Mouse (Mus musculus) liver, embryonic 14.5 days (tissue): ENCODE results near the gene Nrxn3. TPM values are rescaled to one million over a fixed set of nuclear protein-coding genes. Genes with fewer than 3 reads are reported as not detected.

Experiments used
- ATAC-seq: fragments of 200-750 bp; cut with Nextera tagmentation; 2 replicates; pipeline ENCODE4 v1.8.0; 2017; ENCODE audit warnings: moderate number of reproducible peaks, mild to moderate bottlenecking, moderate library complexity; ENCODE audit not compliant: insufficient read depth
- DNase-seq, 3 experiments: peaks; one replicate each; pipeline ENCODE4 v3.0.0-alpha.2; 2012 to 2013; ENCODE audit warnings: low read depth in 3 of 3, low spot score in 3 of 3
- H3K27ac ChIP-seq: fragments of 300-500 bp; sonication (generic); 2 replicates; pipeline ENCODE4 v1.5.1; 2014; ENCODE audit warnings: moderate library complexity, mild to moderate bottlenecking, control low read depth, inconsistent platforms
- H3K27me3 ChIP-seq: fragments of 300-500 bp; sonication (generic); 2 replicates; pipeline ENCODE4 v1.6.1; 2014; ENCODE audit warnings: mild to moderate bottlenecking, low read length, moderate library complexity; ENCODE audit not compliant: control insufficient read depth, insufficient read depth
- H3K36me3 ChIP-seq: fragments of 300-500 bp; sonication (generic); replicated peaks from 2 replicates; pipeline ENCODE4 v1.6.1; 2014; ENCODE audit warnings: low read depth; ENCODE audit not compliant: control insufficient read depth, insufficient read depth
- H3K4me1 ChIP-seq, 2 experiments: fragments of 200-500 bp in 1 of 2; fragments of 300-500 bp in 1 of 2; sonication (generic) in 1 of 2; replicated peaks; 2 replicates each; pipeline ENCODE4 v1.6.1; 2012 to 2014; ENCODE audit warnings: antibody characterized with exemption in 1 of 2, inconsistent platforms in 1 of 2, low read length in 1 of 2; ENCODE audit not compliant: control insufficient read depth in 2 of 2, insufficient read depth in 2 of 2
- H3K4me2 ChIP-seq: fragments of 300-500 bp; sonication (generic); 2 replicates; pipeline ENCODE4 v1.6.1; 2014; ENCODE audit warnings: low read depth, mild to moderate bottlenecking, control low read depth, moderate library complexity
- H3K4me3 ChIP-seq, 2 experiments: fragments of 200-500 bp in 1 of 2; fragments of 300-500 bp in 1 of 2; sonication (generic) in 1 of 2; 2 replicates each; pipeline ENCODE4 v1.5.1; 2012 to 2014; ENCODE audit warnings: low read depth in 2 of 2, low read length in 2 of 2, mild to moderate bottlenecking in 2 of 2, control low read depth in 1 of 2, inconsistent platforms in 1 of 2, moderate library complexity in 1 of 2; ENCODE audit not compliant: insufficient read depth in 1 of 2
- H3K9ac ChIP-seq: fragments of 300-500 bp; sonication (generic); replicated peaks from 2 replicates; pipeline ENCODE4 v1.6.1; 2014; ENCODE audit warnings: mild to moderate bottlenecking, control low read depth, moderate library complexity
- H3K9me3 ChIP-seq: fragments of 300-500 bp; sonication (generic); 2 replicates; pipeline ENCODE4 v1.6.1; 2016; ENCODE audit warnings: low read length, mixed read lengths; ENCODE audit not compliant: control insufficient read depth
- CTCF ChIP-seq: IDR thresholded peaks from 2 replicates; pipeline ENCODE4 v1.5.1; 2016; ENCODE audit warnings: antibody characterized with exemption, low read depth, control low read depth
- EP300 ChIP-seq: IDR thresholded peaks from 2 replicates; pipeline ENCODE4 v1.6.1; 2016; ENCODE audit warnings: antibody characterized with exemption, low read depth
- WGBS: fragments of 180-500 bp; shearing (Covaris S2); extraction: QIAGEN DNeasy Blood & Tissue Kit; methylation state at CpG from one replicate; pipeline ENCODE4 v1.1.7; 2014; ENCODE audit not compliant: insufficient replicate concordance; 5-methylcytosine and 5-hydroxymethylcytosine counted together
- polyA plus RNA-seq, 2 experiments: library from polyadenylated mRNA; depleted of rRNA in 1 of 2; stranded (reverse) in 1 of 2; unstranded in 1 of 2; fragments of >200 nt; fragmentation: Nextera tagmentation in 1 of 2; extraction: Ambion mirVana in 1 of 2; gene quantifications; 2 replicates each; pipeline versions ENCODE4 v1.2.1 to v1.2.3; 2012 to 2014

Nrxn3 gene
- polyA plus RNA-seq, 2 experiments, result 0.12 to 0.38 TPM

DNA sequence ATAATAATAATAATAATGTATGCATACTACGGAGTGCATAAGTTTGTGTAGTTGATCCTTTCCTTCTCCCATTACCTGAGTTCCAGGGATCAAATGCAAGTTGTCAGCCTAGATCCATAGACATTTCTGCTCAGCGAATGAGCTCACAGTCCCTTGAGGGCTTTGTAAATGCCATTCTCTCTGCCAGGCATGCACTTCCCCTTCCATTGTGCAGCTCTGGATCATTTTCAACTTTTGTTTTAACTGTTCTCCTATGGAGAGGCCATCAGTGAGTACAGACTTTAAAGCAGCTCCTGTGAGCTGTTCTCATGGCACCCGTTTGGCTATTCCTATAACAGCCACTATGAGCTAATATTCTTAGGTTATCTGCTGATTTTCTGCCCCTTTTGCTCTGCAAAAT is 536.2 kb downstream of the Nrxn3 start:
- Histone ChIP-seq H3K27ac (no peak overlapping the region), H3K27me3 (no peaks in the 10 kb centered on the region)
- 64% methylated on average over 3 of the region's 3 CpGs for WGBS

DNA sequence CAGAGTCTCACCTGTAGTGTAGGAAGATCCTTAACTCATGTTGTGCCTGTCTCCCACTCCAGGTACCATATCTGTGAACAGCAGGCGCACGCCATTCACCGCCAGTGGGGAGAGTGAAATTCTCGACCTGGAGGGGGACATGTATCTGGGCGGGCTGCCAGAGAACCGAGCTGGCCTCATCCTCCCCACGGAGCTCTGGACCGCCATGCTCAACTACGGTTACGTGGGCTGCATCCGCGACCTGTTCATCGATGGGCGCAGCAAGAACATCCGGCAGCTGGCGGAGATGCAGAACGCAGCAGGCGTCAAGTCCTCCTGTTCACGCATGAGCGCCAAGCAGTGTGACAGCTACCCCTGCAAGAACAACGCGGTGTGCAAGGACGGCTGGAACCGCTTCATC is 537.4 kb downstream of the Nrxn3 start:
- TF ChIP-seq EP300 (no peak), CTCF (no peak)
- Histone ChIP-seq H3K9me3 (no peaks in the 10 kb centered on the region), H3K4me1 (no peaks in the 10 kb centered on the region), H3K27ac (no peak overlapping the region), H3K36me3 (no peaks in the 10 kb centered on the region), H3K4me3 (no peak overlapping the region), H3K9ac (no peak overlapping the region), H3K27me3 (no peaks in the 10 kb centered on the region), H3K4me2 (no peak overlapping the region)
- WGBS, result 79% methylated on average over 24 of the region's 24 CpGs
- ATAC-seq (no peak), DNase-seq (no peak)

More for the DNA sequence above, 536.2 kb downstream of the Nrxn3 start:
- Histone ChIP-seq H3K9ac (no peak overlapping the region), H3K4me3 (no peak overlapping the region), H3K9me3 (no peaks in the 10 kb centered on the region), H3K4me2 (no peak overlapping the region), H3K4me1 (no peaks in the 10 kb centered on the region), H3K36me3 (no peaks in the 10 kb centered on the region)
- ATAC-seq (no peak), DNase-seq (no peak)
- TF ChIP-seq CTCF (no peak), EP300 (no peak)

DNA sequence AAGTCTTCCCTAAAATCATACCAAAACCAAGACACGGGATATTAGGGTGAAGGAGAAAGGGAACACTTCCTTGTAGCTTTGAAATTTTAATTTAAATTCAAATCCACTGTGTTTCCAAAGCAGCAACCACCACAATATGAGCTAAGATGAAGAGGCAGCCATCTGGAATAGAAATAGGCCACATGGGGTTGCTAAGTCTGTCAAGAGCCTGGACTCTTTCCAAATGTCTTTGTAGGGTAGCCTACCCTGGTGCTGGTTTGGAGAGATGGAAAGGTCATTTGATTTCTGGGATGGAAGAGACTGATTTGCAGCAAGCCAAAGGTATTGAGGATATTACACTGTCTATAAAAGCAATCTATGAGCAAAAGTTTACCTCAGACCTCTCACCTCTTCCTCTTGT is 539.6 kb downstream of the Nrxn3 start:
- WGBS, result 35% methylated on average over 1 of the region's 1 CpGs
- no peaks in the 10 kb centered on the region for H3K9me3 ChIP-seq
- no peak overlapping the region for H3K4me2 ChIP-seq
- DNase-seq, result no peak
- no peak overlapping the region for H3K9ac ChIP-seq
- no peak for ATAC-seq
- H3K4me3 ChIP-seq, result no peak overlapping the region
- no peaks in the 10 kb centered on the region for H3K4me1 ChIP-seq
- no peaks in the 10 kb centered on the region for H3K27me3 ChIP-seq
- H3K27ac ChIP-seq, result no peak overlapping the region
- no peak for TF ChIP-seq CTCF
- no peak for TF ChIP-seq EP300
- no peaks in the 10 kb centered on the region for H3K36me3 ChIP-seq

DNA sequence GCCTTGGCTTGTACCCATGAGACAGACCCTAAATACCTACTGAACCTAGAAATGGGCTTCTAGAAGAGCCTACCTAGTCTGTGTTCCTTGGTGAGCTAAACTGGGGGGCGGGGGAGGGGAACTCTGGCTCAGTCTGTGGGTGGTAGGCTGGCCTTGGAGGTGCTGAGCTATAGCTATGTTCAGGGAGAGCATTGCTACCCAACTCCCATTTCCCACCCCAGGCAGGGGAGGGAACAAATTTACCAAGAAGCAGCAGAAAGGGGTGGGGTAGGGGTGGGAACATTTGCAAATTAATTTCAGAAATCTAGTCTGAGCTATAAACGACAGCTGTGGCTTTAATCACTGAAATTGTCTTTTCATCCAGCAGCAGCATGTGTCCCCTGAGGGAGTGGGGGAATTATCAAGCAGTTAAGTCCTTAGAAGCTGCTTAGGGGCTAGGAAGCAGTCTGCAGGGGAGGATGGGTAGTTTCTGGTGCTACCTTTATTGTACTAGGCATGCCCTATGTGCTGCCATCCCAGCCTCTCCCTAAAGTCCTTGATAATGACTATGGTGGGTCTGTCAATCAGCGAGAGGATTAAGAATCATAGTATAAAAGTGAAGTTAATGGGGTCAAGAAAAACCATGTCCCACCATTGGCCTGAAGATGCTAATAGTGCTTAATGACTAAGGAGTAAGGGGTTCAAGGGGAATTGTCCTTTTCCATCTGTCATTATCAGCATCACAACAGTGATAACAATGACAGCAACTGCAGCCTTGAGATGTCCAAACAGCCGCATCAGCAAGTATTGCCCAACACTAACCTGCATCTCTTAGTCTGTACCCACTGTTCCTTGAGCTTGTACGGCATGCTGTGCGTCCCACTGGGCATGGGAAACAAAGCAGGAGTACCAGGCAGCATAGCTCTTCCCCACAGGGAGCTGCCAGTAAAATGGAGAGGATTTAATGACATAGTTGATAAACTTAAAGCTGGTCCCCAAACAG is 560.0 kb downstream of the Nrxn3 start:
- Histone ChIP-seq H3K4me1 (no peaks in the 10 kb centered on the region), H3K27me3 (no peaks in the 10 kb centered on the region), H3K4me3 (no peak overlapping the region), H3K27ac (no peak overlapping the region), H3K36me3 (no peaks in the 10 kb centered on the region), H3K9me3 (no peaks in the 10 kb centered on the region), H3K9ac (no peak overlapping the region), H3K4me2 (no peak overlapping the region)
- ATAC-seq (no peak), DNase-seq (no peak)
- WGBS, result 49% methylated on average over 6 of the region's 6 CpGs
- TF ChIP-seq EP300 (no peak), CTCF (no peak)

DNA sequence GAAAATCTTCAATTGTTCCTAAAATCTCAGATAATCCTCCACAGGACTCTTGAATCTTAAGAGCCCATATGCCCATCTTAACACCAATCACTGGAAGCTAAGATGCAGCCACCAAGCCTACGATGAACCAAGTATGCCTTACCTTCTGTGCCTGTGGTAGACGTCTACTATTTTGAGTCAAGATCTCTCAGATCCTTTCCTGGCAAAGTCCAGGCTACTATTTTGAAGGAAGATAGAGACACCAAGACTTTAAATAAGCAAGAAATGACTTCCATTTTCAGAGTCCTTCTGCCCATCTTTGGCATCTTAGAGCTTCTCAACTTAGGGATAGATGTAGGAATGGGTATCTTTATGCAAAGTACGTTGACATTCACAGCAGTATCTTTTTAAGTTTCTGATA is 561.7 kb downstream of the Nrxn3 start:
- DNase-seq (no peak), ATAC-seq (no peak)
- Histone ChIP-seq H3K27me3 (no peaks in the 10 kb centered on the region), H3K9me3 (no peaks in the 10 kb centered on the region), H3K4me3 (no peak overlapping the region), H3K9ac (no peak overlapping the region), H3K36me3 (no peaks in the 10 kb centered on the region), H3K4me2 (no peak overlapping the region), H3K27ac (no peak overlapping the region), H3K4me1 (no peaks in the 10 kb centered on the region)
- TF ChIP-seq EP300, result no peak
- TF ChIP-seq CTCF, result no peak
- 63% methylated on average over 3 of the region's 3 CpGs for WGBS
